In the genomic region with DNA sequence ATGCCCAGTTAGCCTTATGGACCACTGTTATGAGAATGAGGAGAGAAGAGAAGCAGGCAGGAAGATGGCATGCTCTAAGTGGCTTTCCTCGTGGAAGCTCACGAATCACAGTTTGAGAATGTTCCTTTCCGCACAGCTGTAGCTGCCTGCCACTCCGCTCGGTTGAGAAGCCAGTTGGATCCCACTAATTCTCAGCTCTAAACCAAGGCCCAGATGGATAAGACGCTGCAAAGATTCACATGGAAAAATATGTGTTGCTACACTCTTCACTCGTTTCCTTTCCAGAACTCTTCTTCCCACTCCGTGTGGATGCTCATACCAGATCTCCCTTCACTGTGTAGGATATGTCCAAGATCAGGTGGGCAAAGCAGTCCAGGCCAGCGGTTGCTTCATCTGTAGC, we compare ENCODE assay signal across 30 mouse cellular contexts.
DNase-seq lines count a peak whose midpoint lies in the region; ATAC-seq lines count a peak whose summit lies in the region.
"Had no signal": no experiment of that assay in that cellular context is flagged by ENCODE, and none has a peak within 500 bp of the region (broad histone marks: within the 10 kb centered on the region; RNA-seq: fewer than 3 reads in every experiment).

No protein-coding gene starts in this region.

- no peaks in the 10 kb centered on the region for H3K9me3 ChIP-seq in forebrain, embryonic 13.5 days (replicated peaks)
- no peaks in the 10 kb centered on the region for H3K9me3 ChIP-seq in forebrain, embryonic 10.5 days
- H3K9me3 ChIP-seq: embryonic facial prominence, embryonic 13.5 days; heart, embryonic 12.5 days; hindbrain, embryonic 13.5 days; neural tube, embryonic 15.5 days; stomach, embryonic 15.5 days had no signal

- no peaks in the 10 kb centered on the region for H3K27me3 ChIP-seq in forebrain, embryonic 13.5 days
- no peaks in the 10 kb centered on the region for H3K27me3 ChIP-seq in forebrain, embryonic 10.5 days (ENCODE audit: poor library complexity, severe bottlenecking)
- H3K27me3 ChIP-seq: CH12.LX; embryonic facial prominence, embryonic 13.5 days; heart, embryonic 12.5 days; hindbrain, embryonic 13.5 days; neural tube, embryonic 15.5 days; stomach, embryonic 15.5 days had no signal

- no peak overlapping the region for H3K27ac ChIP-seq in forebrain, embryonic 13.5 days
- no peak overlapping the region for H3K27ac ChIP-seq in forebrain, embryonic 10.5 days
- H3K27ac ChIP-seq: embryonic facial prominence, embryonic 13.5 days; heart, adult 2 months; hindbrain, embryonic 13.5 days; liver, embryonic 14.5 days; macrophage; neural tube, embryonic 15.5 days; stomach, embryonic 15.5 days had no signal

- no peaks in the 10 kb centered on the region for H3K36me3 ChIP-seq in forebrain, embryonic 13.5 days (ENCODE audit: poor library complexity, severe bottlenecking)
- H3K36me3 ChIP-seq in forebrain, embryonic 10.5 days (replicated peaks) = no peaks in the 10 kb centered on the region
- H3K36me3 ChIP-seq: embryonic facial prominence, embryonic 13.5 days; heart, embryonic 12.5 days; hindbrain, embryonic 13.5 days; neural tube, embryonic 15.5 days; stomach, embryonic 15.5 days had no signal

- no peak for DNase-seq in forebrain, embryonic 10.5 days (ENCODE audit: extremely low spot score, low spot score)
- peak; percentile 21 for DNase-seq in layer of hippocampus, adult 11-12 months (ENCODE audit: low spot score)
- DNase-seq in layer of hippocampus, adult 8-10 months (ENCODE audit: low spot score in 2 of 2) = no peak
- peak; percentile 36 to 44 for DNase-seq in left cerebral cortex, postnatal 36 days (ENCODE audit: low spot score in 2 of 2)
- no peak for DNase-seq in left cerebral cortex, adult 8-10 months (ENCODE audit: low spot score in 2 of 2)
- DNase-seq in brain, adult 2 months (ENCODE audit: low read depth, low spot score) = peak; percentile 78
- DNase-seq: adrenal gland, postnatal 10 days; cerebellum, adult 11-12 months; cerebellum, adult 9-11 months; heart, adult 2 months; heart, postnatal 4 days; kidney, adult 9 months; kidney, postnatal 10 days; liver; lung, adult 2 months; lung, postnatal 10 days; midbrain, embryonic 14.5 days; retina, postnatal 1 day; thymus, postnatal 25 days had no signal

- peak; percentile 48; the same call in 1 of the 2 replicates for ATAC-seq in forebrain, embryonic 13.5 days
- no peak for ATAC-seq in activated CD4-positive, CD25-positive, alpha-beta regulatory T cell, adult 4 months
- ATAC-seq: intestine, postnatal 0 days had no signal

- 88% methylated on average over 9 of the region's 9 CpGs for WGBS in forebrain, embryonic 13.5 days
- WGBS in forebrain, embryonic 10.5 days = 90% methylated on average over 9 of the region's 9 CpGs

- no peak overlapping the region for H3K9ac ChIP-seq in forebrain, embryonic 13.5 days
- H3K9ac ChIP-seq: embryonic facial prominence, embryonic 13.5 days; heart, embryonic 12.5 days; hindbrain, embryonic 13.5 days; liver, embryonic 14.5 days; neural tube, embryonic 15.5 days; stomach, embryonic 15.5 days had no signal

- no peak overlapping the region for H3K4me3 ChIP-seq in forebrain, embryonic 13.5 days
- H3K4me3 ChIP-seq in forebrain, embryonic 10.5 days = no peak overlapping the region
- H3K4me3 ChIP-seq: embryonic facial prominence, embryonic 13.5 days; heart, adult 2 months; heart, embryonic 12.5 days; hindbrain, embryonic 13.5 days; neural tube, embryonic 15.5 days; stomach, embryonic 15.5 days had no signal

- intact Hi-C loops in left cerebral cortex, postnatal 36 days (cut with DNase I) = loop anchor here (10.0 kb wide), 1 partner anchor 165 kb away; no protein-coding TSS in a partner anchor

- H3K4me2 ChIP-seq in forebrain, embryonic 13.5 days = no peak overlapping the region
- H3K4me2 ChIP-seq: embryonic facial prominence, embryonic 13.5 days; heart, embryonic 12.5 days; hindbrain, embryonic 13.5 days; neural tube, embryonic 15.5 days; stomach, embryonic 15.5 days had no signal

- H3K4me1 ChIP-seq in forebrain, embryonic 13.5 days = peaks cover 6% of the 10 kb centered on the region; the same call in 1 of the 2 replicates
- H3K4me1 ChIP-seq in forebrain, embryonic 10.5 days = no peaks in the 10 kb centered on the region
- H3K4me1 ChIP-seq: embryonic facial prominence, embryonic 13.5 days; heart, embryonic 12.5 days; stomach, embryonic 15.5 days had no signal

Comparison
In these comparisons a context has a peak if more than half of its experiments do, and no peak if none do; other contexts are left out.
1. DNase-seq: peak in layer of hippocampus, adult 11-12 months (single experiment), left cerebral cortex, postnatal 36 days (2 of 2) and brain, adult 2 months (single experiment); none in forebrain, embryonic 10.5 days (single experiment), layer of hippocampus, adult 8-10 months (0 of 2) and left cerebral cortex, adult 8-10 months (0 of 2).